Mouse (Mus musculus): ENCODE results near the gene Tgif2. TPM values are rescaled to one million over a fixed set of nuclear protein-coding genes. Genes with fewer than 3 reads are reported as not detected.
"Not testable (repeated sequence)": the region's sequence is repeated elsewhere in the genome, so short reads cannot be mapped to it uniquely, and the experiment has no call there.

Gene Tgif2
- polyA plus RNA-seq, 1 experiment: 12.7 TPM

DNA sequence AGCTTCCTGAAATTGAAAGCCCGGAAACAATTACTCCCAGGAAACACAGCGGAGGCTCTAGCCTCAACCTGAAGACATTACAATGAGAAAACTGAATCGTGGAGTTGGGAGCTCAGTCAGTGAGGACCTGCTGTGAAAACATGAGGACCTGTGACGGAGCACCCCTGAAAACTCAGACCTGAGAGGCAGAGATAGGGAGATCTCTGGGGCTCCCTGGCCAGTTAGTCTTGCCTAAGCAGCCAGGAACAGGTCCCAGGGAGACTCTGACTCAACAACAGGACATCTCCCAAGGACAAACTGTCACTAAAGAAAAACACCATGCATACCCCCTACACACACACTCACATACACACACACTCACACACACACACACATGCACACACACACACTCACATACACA lies 58.6 kb downstream of the Tgif2 start:
- no peaks in the 10 kb centered on the region for H3K4me1 ChIP-seq (ENCODE audit: control insufficient read depth, insufficient read depth, low read length)
- H3K36me3 ChIP-seq (ENCODE audit: control insufficient read depth, insufficient read depth, low read length): no peaks in the 10 kb centered on the region
- no peak overlapping the region for H3K27ac ChIP-seq (ENCODE audit: control insufficient read depth, insufficient read depth, low read depth, low read length)
- no peaks in the 10 kb centered on the region for H3K27me3 ChIP-seq (ENCODE audit: control insufficient read depth, insufficient read depth, low read length)
- TF ChIP-seq POLR2A (IDR thresholded peaks at IDR 0.05; ENCODE audit: control insufficient read depth, low read depth, low read length): no peak
- no peak for TF ChIP-seq CTCF (IDR thresholded peaks at IDR 0.05; ENCODE audit: control insufficient read depth, insufficient read depth, insufficient replicate concordance, low read depth, low read length)
- H3K4me3 ChIP-seq (ENCODE audit: control insufficient read depth, low read depth, low read length): no peak overlapping the region

- H3K27ac ChIP-seq (ENCODE audit: control insufficient read depth, insufficient read depth, low read depth, low read length): no peak overlapping the region
- no peaks in the 10 kb centered on the region for H3K36me3 ChIP-seq (ENCODE audit: control insufficient read depth, insufficient read depth, low read length)
- no peak overlapping the region for H3K4me3 ChIP-seq (ENCODE audit: control insufficient read depth, low read depth, low read length)
- TF ChIP-seq POLR2A (IDR thresholded peaks at IDR 0.05; ENCODE audit: control insufficient read depth, low read depth, low read length) (no peak), CTCF (IDR thresholded peaks at IDR 0.05; ENCODE audit: control insufficient read depth, insufficient read depth, insufficient replicate concordance, low read depth, low read length) (no peak)
- no peaks in the 10 kb centered on the region for H3K27me3 ChIP-seq (ENCODE audit: control insufficient read depth, insufficient read depth, low read length)
- H3K4me1 ChIP-seq (ENCODE audit: control insufficient read depth, insufficient read depth, low read length): no peaks in the 10 kb centered on the region
Observed at GRCm38 (mm10) chr2:156899184-156899583, 59.4 kb downstream of the Tgif2 start.

DNA sequence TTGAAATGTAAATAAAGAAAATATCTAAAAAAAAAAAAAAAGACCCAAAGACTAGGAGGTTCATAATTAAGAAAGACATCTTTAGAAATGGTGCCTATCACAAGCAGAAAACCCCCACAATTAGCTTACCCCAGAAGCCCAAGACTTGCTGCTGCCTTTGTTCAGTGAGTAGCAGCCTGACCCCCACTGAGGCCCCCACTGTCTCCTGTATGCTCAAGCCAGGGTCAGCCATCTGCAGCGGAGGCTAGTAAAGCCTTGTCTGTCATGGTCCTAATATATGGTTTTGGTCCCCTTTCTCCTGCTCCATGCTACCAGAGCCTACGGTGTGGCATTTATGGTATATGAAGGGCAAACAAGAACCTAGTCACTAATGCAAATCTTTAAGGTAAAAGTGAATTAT lies 61.5 kb downstream of the Tgif2 start:
- Histone ChIP-seq H3K27me3 (ENCODE audit: control insufficient read depth, insufficient read depth, low read length) (no peaks in the 10 kb centered on the region), H3K4me1 (ENCODE audit: control insufficient read depth, insufficient read depth, low read length) (no peaks in the 10 kb centered on the region), H3K4me3 (ENCODE audit: control insufficient read depth, low read depth, low read length) (no peak overlapping the region), H3K27ac (ENCODE audit: control insufficient read depth, insufficient read depth, low read depth, low read length) (no peak overlapping the region), H3K36me3 (ENCODE audit: control insufficient read depth, insufficient read depth, low read length) (no peaks in the 10 kb centered on the region)
- TF ChIP-seq POLR2A (IDR thresholded peaks at IDR 0.05; ENCODE audit: control insufficient read depth, low read depth, low read length) (no peak), CTCF (IDR thresholded peaks at IDR 0.05; ENCODE audit: control insufficient read depth, insufficient read depth, insufficient replicate concordance, low read depth, low read length) (no peak)

DNA sequence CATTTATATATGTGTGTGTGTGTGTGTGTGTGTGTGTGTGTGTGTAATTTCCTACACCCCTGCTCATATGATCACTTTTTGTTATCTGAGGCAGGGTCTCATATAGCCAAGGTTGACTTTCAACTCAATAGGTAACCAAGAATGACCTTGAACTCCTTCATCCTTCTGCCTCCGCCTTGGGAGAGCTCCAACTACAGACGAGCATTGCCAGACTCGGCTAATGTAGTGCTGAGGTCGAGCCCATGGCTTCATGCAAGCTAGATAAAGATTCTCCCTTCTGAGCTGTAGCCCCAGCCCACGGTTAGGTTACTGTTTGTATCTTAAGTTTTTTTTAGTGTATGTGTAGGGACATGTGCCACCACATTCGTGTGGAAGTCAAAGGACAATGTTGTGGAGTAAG lies 62.1 kb downstream of the Tgif2 start:
- Histone ChIP-seq H3K4me3 (ENCODE audit: control insufficient read depth, low read depth, low read length) (no peak overlapping the region), H3K27ac (ENCODE audit: control insufficient read depth, insufficient read depth, low read depth, low read length) (no peak overlapping the region), H3K27me3 (ENCODE audit: control insufficient read depth, insufficient read depth, low read length) (no peaks in the 10 kb centered on the region), H3K36me3 (ENCODE audit: control insufficient read depth, insufficient read depth, low read length) (no peaks in the 10 kb centered on the region), H3K4me1 (ENCODE audit: control insufficient read depth, insufficient read depth, low read length) (no peaks in the 10 kb centered on the region)
- no peak for TF ChIP-seq POLR2A (IDR thresholded peaks at IDR 0.05; ENCODE audit: control insufficient read depth, low read depth, low read length)
- no peak for TF ChIP-seq CTCF (IDR thresholded peaks at IDR 0.05; ENCODE audit: control insufficient read depth, insufficient read depth, insufficient replicate concordance, low read depth, low read length)

DNA sequence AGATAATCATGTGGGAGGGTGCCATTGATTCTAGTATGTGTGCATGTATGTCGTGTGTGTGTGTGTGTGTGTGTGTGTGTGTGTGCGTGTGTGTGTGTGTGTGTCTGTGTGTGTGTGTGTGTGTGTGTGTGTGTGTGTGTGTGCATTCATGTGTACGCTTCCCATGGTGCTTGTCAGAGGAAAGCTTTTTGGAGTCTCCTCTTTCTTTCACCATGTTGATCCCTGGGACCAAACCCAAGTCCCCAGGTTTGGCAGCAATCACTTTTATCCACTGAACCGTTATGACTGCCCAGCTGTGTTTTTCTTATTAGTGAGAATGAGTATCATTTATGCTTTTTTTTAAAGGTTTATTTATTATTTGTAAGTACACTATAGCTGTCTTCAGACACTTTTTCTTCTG lies 62.6 kb downstream of the Tgif2 start:
- not testable (repeated sequence) for H3K27ac ChIP-seq (ENCODE audit: control insufficient read depth, insufficient read depth, low read depth, low read length); H3K36me3 ChIP-seq (ENCODE audit: control insufficient read depth, insufficient read depth, low read length); H3K4me3 ChIP-seq (ENCODE audit: control insufficient read depth, low read depth, low read length); H3K4me1 ChIP-seq (ENCODE audit: control insufficient read depth, insufficient read depth, low read length); H3K27me3 ChIP-seq (ENCODE audit: control insufficient read depth, insufficient read depth, low read length)

GRCm38 (mm10) chr2:156903367-156903766 lies 63.6 kb downstream of the Tgif2 start:
- Histone ChIP-seq H3K27ac (ENCODE audit: control insufficient read depth, insufficient read depth, low read depth, low read length) (no peak overlapping the region), H3K27me3 (ENCODE audit: control insufficient read depth, insufficient read depth, low read length) (no peaks in the 10 kb centered on the region), H3K36me3 (ENCODE audit: control insufficient read depth, insufficient read depth, low read length) (no peaks in the 10 kb centered on the region), H3K4me3 (ENCODE audit: control insufficient read depth, low read depth, low read length) (no peak overlapping the region), H3K4me1 (ENCODE audit: control insufficient read depth, insufficient read depth, low read length) (no peaks in the 10 kb centered on the region)
- TF ChIP-seq POLR2A (IDR thresholded peaks at IDR 0.05; ENCODE audit: control insufficient read depth, low read depth, low read length) (no peak), CTCF (IDR thresholded peaks at IDR 0.05; ENCODE audit: control insufficient read depth, insufficient read depth, insufficient replicate concordance, low read depth, low read length) (no peak)

Other genes with a start within 250 kb of the Tgif2 start
- gene Dlgap4, start 226.3 kb upstream of the Tgif2 start, polyA plus RNA-seq (2012; rRNA removed): 175 and 196 TPM in 2 replicates
- gene Myl9, start 64.6 kb upstream of the Tgif2 start, polyA plus RNA-seq (2012; rRNA removed): 68.0 and 106 TPM in 2 replicates
- gene 4930518I15Rik, start 17.9 kb downstream of the Tgif2 start, polyA plus RNA-seq (2012; rRNA removed): 1.0 and 1.1 TPM in 2 replicates
- gene Rab5if, start 23.1 kb downstream of the Tgif2 start, polyA plus RNA-seq (2012; rRNA removed): 73.0 and 80.2 TPM in 2 replicates
- gene Sla2, start 47.2 kb downstream of the Tgif2 start, polyA plus RNA-seq (2012; rRNA removed): 0.14 and 0.16 TPM in 2 replicates
- gene Ndrg3, start 152.0 kb downstream of the Tgif2 start, polyA plus RNA-seq (2012; rRNA removed): 344 and 368 TPM in 2 replicates
- gene Dsn1, start 167.1 kb downstream of the Tgif2 start, polyA plus RNA-seq (2012; rRNA removed): 20.9 and 25.9 TPM in 2 replicates
- gene Soga1, start 239.2 kb downstream of the Tgif2 start, polyA plus RNA-seq (2012; rRNA removed): 3.3 and 4.5 TPM in 2 replicates
- gene Tldc2, start 247.0 kb downstream of the Tgif2 start, polyA plus RNA-seq (2012; rRNA removed): 0.41 TPM in 1 of 2 replicates, not detected in the other